Mouse (Mus musculus) spleen, adult 2 months (tissue): Measurements from ENCODE around the gene Fam169b. TPM values are rescaled to one million over a fixed set of nuclear protein-coding genes. Genes with fewer than 3 reads are reported as not detected.
A peak's percentile ranks its signal among the peaks of the same experiment; 100 is the strongest.
"Not testable (repeated sequence)": the region's sequence is repeated elsewhere in the genome, so short reads cannot be mapped to it uniquely, and the experiment has no call there.

Experiments
- DNase-seq, 2 experiments: peaks; one replicate each; pipeline versions ENCODE4 v3.0.0 to v3.0.0-alpha.2; 2012 to 2021; ENCODE audit warnings: low spot score in 2 of 2, low read depth in 1 of 2
- H3K27ac ChIP-seq: fragments of 200-500 bp; 2 replicates; pipeline ENCODE4 v1.5.1; 2012; ENCODE audit warnings: low read length, inconsistent platforms; ENCODE audit not compliant: insufficient read depth
- H3K27me3 ChIP-seq: fragments of 200-500 bp; 2 replicates; pipeline ENCODE4 v1.6.1; 2012; ENCODE audit warnings: mild to moderate bottlenecking, moderate library complexity, low read length, inconsistent platforms; ENCODE audit not compliant: control insufficient read depth, insufficient read depth
- H3K36me3 ChIP-seq: fragments of 200-500 bp; 2 replicates; pipeline ENCODE4 v1.6.1; 2012; ENCODE audit warnings: mild to moderate bottlenecking, low read length, inconsistent platforms; ENCODE audit not compliant: control insufficient read depth, insufficient read depth
- H3K4me1 ChIP-seq: fragments of 200-500 bp; 2 replicates; pipeline ENCODE4 v1.6.1; 2011; ENCODE audit warnings: inconsistent platforms; ENCODE audit not compliant: control insufficient read depth, insufficient read depth, insufficient read length
- H3K4me3 ChIP-seq: fragments of 200-500 bp; 2 replicates; pipeline ENCODE4 v1.5.1; 2011; ENCODE audit warnings: mild to moderate bottlenecking, inconsistent platforms; ENCODE audit not compliant: insufficient read depth, insufficient read length; ENCODE audit errors: extremely low read depth
- CTCF ChIP-seq: fragments of 200-500 bp; IDR thresholded peaks from 2 replicates; pipeline ENCODE4 v1.5.1; 2011; ENCODE audit warnings: mild to moderate bottlenecking, inconsistent platforms; ENCODE audit not compliant: insufficient read depth, insufficient read length, insufficient replicate concordance; ENCODE audit errors: extremely low read depth
- POLR2A ChIP-seq: fragments of 200-500 bp; IDR thresholded peaks from 2 replicates; pipeline ENCODE4 v1.6.1; 2011; ENCODE audit warnings: low read depth, low read length, inconsistent platforms
- WGBS: fragments of 180-500 bp; shearing (Covaris S2); methylation state at CpG from one replicate; pipeline ENCODE4 v1.1.7; 2018; 5-methylcytosine and 5-hydroxymethylcytosine counted together
- polyA plus RNA-seq: library from polyadenylated mRNA; depleted of rRNA; stranded (reverse); fragments of >200 nt; gene quantifications from 2 replicates; pipeline ENCODE4 v1.2.3, GENCODE M21; 2012

The Fam169b gene
- polyA plus RNA-seq, 1 experiment = 27.9 TPM

DNA sequence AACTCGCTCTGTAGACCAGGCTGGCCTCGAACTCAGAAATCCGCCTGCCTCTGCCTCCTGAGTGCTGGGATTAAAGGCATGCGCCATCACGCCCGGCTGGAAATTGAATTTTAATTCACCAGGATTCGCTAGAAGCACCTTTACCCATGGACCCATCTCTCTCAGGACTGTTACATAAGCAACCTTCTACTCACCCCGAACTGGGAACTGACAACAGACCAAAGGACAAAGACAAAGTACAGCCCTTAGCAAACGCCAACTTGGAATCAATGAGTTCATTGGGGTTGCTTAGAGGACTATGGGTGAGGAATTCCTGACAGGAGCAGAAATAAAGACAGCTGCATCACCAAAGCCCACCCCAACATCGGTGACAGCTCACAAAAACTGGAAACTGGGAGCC lies 1.0 kb upstream of the Fam169b start:
- 93% methylated on average over 10 of the region's 10 CpGs for WGBS
- no peaks in the 10 kb centered on the region for H3K36me3 ChIP-seq
- H3K4me3 ChIP-seq = no peak overlapping the region
- TF ChIP-seq CTCF = no peak
- no peak overlapping the region for H3K27ac ChIP-seq
- H3K27me3 ChIP-seq = no peaks in the 10 kb centered on the region
- peaks cover 3% of the 10 kb centered on the region; the same call in 1 of the 2 replicates for H3K4me1 ChIP-seq
- no peak for DNase-seq

DNA sequence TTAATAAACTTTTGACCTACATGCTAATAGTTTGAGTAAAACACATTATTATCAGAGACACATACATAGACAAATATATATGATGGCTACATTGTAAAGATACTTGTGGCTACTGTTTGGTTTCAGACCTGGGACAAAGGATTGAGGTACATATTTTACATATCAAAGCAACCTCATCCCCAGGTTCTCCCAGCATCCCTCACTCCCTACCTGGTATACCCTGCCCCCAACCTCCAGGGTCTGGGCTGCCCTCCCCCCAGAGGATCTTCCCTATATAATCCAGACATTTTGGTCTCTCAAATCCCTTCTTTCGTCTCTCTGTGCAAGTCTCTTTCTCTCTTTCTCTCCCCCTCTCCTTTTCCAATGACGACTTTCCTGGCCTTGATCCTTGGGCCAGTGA lies 579 bp downstream of the Fam169b start:
- Histone ChIP-seq H3K4me1 (peaks cover 7% of the 10 kb centered on the region; the same call in 1 of the 2 replicates), H3K36me3 (no peaks in the 10 kb centered on the region), H3K4me3 (no peak overlapping the region), H3K27me3 (no peaks in the 10 kb centered on the region), H3K27ac (no peak overlapping the region)
- TF ChIP-seq POLR2A = no peak
- TF ChIP-seq CTCF = no peak
- no peak for DNase-seq
- whole genome bisulfite sequencing = 85% methylated on average over 2 of the region's 2 CpGs

DNA sequence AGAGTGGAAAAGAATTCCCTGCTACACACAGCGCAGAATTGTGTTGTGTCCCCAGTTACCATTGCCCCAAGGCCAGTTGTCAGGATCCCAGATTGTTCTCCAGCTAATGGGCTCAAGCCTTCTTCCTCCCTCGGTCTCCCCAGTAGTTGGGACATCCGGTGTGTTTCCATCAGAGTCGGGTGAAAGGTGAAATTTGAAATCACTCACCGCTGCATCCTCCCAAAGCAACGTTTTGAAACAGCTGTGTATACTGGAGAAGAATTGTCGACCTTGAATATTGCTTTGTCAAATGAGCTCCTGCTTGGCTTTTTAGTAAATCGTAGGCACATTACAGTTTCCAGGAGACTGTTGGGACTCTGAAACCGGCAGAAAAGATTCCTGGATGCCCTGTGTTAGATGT lies 1.3 kb downstream of the Fam169b start:
- H3K27me3 ChIP-seq = no peaks in the 10 kb centered on the region
- 69% methylated on average over 9 of the region's 9 CpGs for WGBS
- no peak for DNase-seq
- H3K4me1 ChIP-seq = peaks cover 7% of the 10 kb centered on the region; the same call in 1 of the 2 replicates
- no peak for TF ChIP-seq POLR2A
- TF ChIP-seq CTCF = no peak
- peak overlapping the region; percentile 92 for H3K27ac ChIP-seq
- H3K36me3 ChIP-seq = no peaks in the 10 kb centered on the region
- no peak overlapping the region for H3K4me3 ChIP-seq

DNA sequence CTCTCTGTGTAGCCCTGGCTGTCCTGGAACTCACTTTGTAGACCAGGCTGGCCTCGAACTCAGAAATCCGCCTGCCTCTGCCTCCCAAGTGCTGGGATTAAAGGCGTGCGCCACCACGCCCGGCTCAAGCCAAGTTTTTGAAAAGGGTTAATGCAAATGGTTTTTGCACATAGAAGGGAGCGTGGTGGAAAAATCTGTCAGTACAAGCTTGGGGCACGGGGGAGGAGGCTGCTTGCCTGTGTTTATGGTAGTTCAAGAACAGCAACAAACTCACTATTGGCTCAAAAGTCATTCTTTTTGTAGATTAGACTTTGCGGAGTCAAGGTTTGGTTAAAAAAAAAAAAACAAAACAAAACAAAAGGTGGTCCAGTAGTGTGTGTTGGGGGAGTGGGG lies 1.8 kb downstream of the Fam169b start:
- H3K36me3 ChIP-seq, DNase-seq, H3K27me3 ChIP-seq, H3K4me1 ChIP-seq: not testable (repeated sequence)
- WGBS = 34% methylated on average over 9 of the region's 9 CpGs
- Histone ChIP-seq H3K27ac (peak overlapping the region; percentile 92), H3K4me3 (peak overlapping the region; percentile 67)

DNA sequence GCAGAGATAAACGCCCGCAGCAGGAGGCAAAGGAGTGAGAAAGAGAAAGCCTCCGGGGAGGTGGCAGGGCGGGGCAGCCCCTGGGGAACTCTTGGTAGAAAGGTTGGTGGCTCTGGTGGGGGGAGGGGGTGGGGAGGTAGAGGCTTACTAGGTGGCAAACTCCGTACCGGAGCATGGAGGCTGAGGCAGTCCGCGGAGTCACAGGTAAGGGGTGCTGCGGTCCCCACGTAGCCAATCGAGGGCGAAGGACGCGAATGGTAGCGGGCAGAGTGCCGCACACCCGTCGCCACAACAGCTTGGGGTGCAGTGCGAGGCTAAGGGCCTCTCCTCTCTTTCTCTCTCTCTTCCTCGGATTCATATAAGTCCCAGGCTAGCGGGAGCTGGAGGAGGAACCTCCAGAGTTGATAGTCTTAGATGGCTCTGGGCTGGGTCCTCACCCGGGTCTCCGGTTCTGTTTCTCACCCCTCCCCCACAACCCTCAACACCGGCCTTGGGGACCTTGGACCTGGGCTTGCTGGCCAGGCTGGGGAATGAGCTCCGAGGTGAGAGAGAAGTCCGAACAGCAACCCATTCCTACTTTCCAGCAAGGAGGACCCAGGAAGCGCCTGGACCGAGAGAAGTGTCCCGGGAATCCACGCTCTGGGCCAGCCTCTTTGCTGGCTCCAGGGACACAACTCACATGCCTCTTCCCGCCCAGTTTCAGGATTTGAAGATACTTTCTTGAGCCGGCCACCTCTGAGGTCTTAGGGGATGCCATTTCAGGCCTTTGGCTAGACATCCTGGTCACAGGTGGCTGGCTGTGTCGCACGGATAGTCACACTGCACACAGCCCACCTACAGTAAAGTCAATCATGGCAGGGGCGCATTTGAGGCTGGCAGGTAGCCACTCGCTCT lies 2.4 kb downstream of the Fam169b start:
- TF ChIP-seq POLR2A (peak; percentile 77), CTCF (no peak)
- Histone ChIP-seq H3K27me3 (no peaks in the 10 kb centered on the region), H3K27ac (peak overlapping the region; percentile 92), H3K4me3 (peak overlapping the region; percentile 67), H3K4me1 (peaks cover 7% of the 10 kb centered on the region; the same call in 1 of the 2 replicates), H3K36me3 (no peaks in the 10 kb centered on the region)
- DNase-seq = peak; percentile 67 to 74
- WGBS = 15% methylated on average over 36 of the region's 36 CpGs

DNA sequence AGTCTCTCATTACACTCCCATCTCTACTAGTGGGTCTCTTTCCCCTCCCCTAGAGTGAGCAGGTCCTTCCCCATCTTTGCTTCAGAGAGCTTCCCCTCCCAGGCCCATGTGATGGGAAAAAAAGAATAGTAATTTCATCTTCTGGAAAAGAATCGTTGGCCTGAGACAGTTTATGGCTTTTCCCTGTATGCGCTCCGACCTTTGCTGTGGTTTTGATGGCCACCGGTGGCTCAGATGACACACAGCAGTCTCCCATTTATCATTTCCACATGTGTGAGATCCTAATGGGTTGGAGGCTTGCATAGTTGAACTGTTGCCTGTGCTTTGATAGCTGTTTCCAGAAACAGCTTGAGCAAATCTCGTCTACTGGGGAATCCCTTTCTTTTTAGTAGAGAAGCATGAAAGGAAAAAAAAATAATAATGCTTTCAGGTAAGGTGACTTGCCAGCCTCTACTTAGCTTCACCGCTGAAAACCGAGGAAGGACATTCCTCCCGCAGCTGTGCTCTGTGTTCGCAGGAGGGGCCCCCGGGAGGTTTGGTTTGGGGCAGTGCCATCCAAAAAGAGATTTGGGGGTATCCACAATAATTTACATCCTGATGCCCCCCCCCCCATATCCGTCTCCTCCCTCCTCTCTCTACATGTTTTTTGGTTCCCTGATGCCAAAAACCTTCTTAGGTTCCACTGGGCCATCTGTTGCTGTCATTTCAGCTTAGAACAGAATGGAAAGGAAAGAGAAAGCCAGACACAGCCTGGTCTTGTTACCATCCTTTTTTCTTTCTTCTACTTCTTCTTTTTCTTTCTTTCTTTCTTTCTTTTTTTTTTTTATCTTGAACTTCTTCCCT lies 3.6 kb downstream of the Fam169b start:
- Histone ChIP-seq H3K36me3 (no peaks in the 10 kb centered on the region), H3K4me3 (peak overlapping the region; percentile 52), H3K4me1 (peaks cover 8% of the 10 kb centered on the region; the same call in 1 of the 2 replicates), H3K27ac (peak overlapping the region; percentile 76), H3K27me3 (no peaks in the 10 kb centered on the region)
- no peak for TF ChIP-seq CTCF
- no peak for TF ChIP-seq POLR2A
- no peak for DNase-seq
- WGBS = 15% methylated on average over 11 of the region's 11 CpGs

DNA sequence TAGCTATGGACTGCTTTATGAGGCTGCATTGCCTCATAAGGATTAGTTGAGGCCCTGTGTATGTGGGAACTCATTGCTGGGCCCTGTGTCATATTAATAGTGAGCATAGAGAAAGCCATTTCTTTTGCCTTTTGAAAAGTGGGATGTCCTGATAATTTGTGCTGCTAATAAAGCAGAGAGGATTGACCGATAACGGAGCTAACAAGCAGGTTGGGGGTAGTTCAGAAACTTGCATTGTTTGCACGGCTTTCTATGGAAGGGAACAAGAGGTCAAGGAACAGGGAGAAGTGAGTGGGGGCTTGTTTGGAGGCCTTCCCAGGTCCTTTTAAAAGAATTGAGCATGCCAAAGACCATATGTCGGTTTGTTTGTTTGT lies 4.2 kb downstream of the Fam169b start:
- TF ChIP-seq POLR2A (no peak), CTCF (no peak)
- H3K36me3 ChIP-seq = no peaks in the 10 kb centered on the region
- H3K4me3 ChIP-seq = peak overlapping the region; percentile 42; the same call in 1 of the 2 replicates
- H3K27me3 ChIP-seq = no peaks in the 10 kb centered on the region
- no peak for DNase-seq
- WGBS = 74% methylated on average over 4 of the region's 4 CpGs
- peaks cover 10% of the 10 kb centered on the region; the same call in 1 of the 2 replicates for H3K4me1 ChIP-seq
- H3K27ac ChIP-seq = peak overlapping the region; percentile 76
